In the genomic region with DNA sequence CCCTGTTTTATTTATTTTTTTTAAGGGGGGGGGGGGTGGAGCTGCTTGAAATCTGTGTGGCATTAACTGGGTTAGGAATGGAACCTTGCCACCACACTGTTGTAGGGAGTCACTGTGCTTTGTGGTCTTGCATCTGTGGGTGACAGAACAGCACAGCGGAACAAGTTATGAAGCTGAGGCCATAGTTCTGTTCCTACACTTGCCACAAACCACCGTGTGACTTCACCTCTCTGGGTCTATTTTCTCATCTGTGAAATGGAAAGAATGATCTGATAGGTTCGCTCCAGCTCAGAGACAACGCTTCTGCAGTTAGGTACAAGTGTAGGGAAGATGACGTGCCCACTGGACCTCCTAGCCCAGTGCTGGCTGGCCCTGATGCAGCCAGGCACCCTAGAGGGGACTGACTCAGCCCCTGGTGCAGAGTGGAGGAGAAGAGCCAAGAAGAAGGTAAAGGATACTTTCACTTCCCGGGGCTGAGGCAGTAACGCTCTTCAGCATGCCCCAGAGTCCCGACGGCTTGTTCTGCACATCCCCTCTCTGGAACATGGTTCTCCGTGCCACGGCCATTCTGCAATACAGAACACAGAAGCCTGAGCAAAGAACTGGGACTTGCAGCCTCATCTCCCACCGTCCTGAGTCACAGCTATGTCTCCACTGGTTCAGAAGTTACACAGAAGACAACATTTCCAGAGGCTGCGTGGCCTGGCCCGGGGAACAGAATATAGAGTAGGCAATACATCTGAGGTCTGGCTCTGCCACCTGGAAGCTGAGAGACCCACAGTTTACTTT, we compare ENCODE assay signal across 38 mouse cellular contexts. TPM values are rescaled to one million over a fixed set of nuclear protein-coding genes. Genes with fewer than 3 reads are reported as not detected.
DNase-seq lines count a peak whose midpoint lies in the region; ATAC-seq and TF ChIP-seq lines count a peak whose summit lies in the region.
"Had no signal": no experiment of that assay in that cellular context is flagged by ENCODE, and none has a peak within 500 bp of the region (broad histone marks: within the 10 kb centered on the region; RNA-seq: fewer than 3 reads in every experiment).

No protein-coding gene starts in this region.

- peaks cover 15% of the 10 kb centered on the region for H3K36me3 ChIP-seq in spleen, adult 2 months (ENCODE audit: control insufficient read depth, insufficient read depth, low read length)

- peak in 1 of 2 experiments; percentile 28 for DNase-seq in spleen, adult 2 months (ENCODE audit: low read depth in 1 of 2, low spot score in 2 of 2)
- no peak for DNase-seq in spleen, postnatal 14 days (ENCODE audit: low spot score in 2 of 2)
- peak; percentile 32 to 67 for DNase-seq in natural killer cell, adult 2 months (ENCODE audit: low spot score in 2 of 2)
- no peak for DNase-seq in lung, adult 2 months
- no peak for DNase-seq in right cerebral cortex, postnatal 4 days
- no peak for DNase-seq in cerebellum, adult 9-10 months
- DNase-seq: adrenal gland, postnatal 25 days; cerebellum, adult 18-20 months; cerebellum, postnatal 14 days; forebrain, postnatal 0 days; gastrocnemius, postnatal 10 days; heart, postnatal 4 days; kidney, adult 18-20 months; kidney, postnatal 25 days; left cerebral cortex, postnatal 4 days; liver, embryonic 13.5 days; lung, adult 18-20 months; lung, postnatal 10 days; retina, postnatal 1 day; right cerebral cortex, postnatal 14 days; spleen, adult 18-20 months; thymus, postnatal 4 days had no signal

- peak overlapping the region; percentile 18; the same call in 1 of the 2 replicates for H3K27ac ChIP-seq in spleen, adult 2 months (ENCODE audit: insufficient read depth, low read length)
- H3K27ac ChIP-seq: embryonic facial prominence, embryonic 10.5 days; embryonic facial prominence, embryonic 15.5 days; forebrain, embryonic 12.5 days; hindbrain, embryonic 13.5 days; kidney, embryonic 15.5 days; limb, embryonic 15.5 days; liver, embryonic 13.5 days; midbrain, embryonic 10.5 days; midbrain, embryonic 15.5 days had no signal

- H3K27me3 ChIP-seq in spleen, adult 2 months (ENCODE audit: control insufficient read depth, insufficient read depth, low read length) = no peaks in the 10 kb centered on the region
- H3K27me3 ChIP-seq: embryonic facial prominence, embryonic 15.5 days; forebrain, embryonic 12.5 days; hindbrain, embryonic 13.5 days; kidney, embryonic 15.5 days; limb, embryonic 15.5 days; liver, embryonic 13.5 days; midbrain, embryonic 15.5 days; Patski had no signal

- no peak for TF ChIP-seq POLR2A in spleen, adult 2 months (IDR thresholded peaks at IDR 0.05; ENCODE audit: low read depth, low read length)
- TF ChIP-seq POLR2A in lung, adult 2 months (IDR thresholded peaks at IDR 0.05; ENCODE audit: borderline replicate concordance, extremely low read depth, low read depth, low read length) = no peak

- H3K4me3 ChIP-seq in spleen, adult 2 months (ENCODE audit: extremely low read depth, insufficient read depth, insufficient read length) = no peak overlapping the region
- H3K4me3 ChIP-seq in lung, adult 2 months (replicated peaks; ENCODE audit: extremely low read depth, low read depth, low read length) = no peak overlapping the region
- H3K4me3 ChIP-seq: embryonic facial prominence, embryonic 10.5 days; embryonic facial prominence, embryonic 15.5 days; forebrain, embryonic 12.5 days; hindbrain, embryonic 13.5 days; kidney, embryonic 15.5 days; limb, embryonic 15.5 days; liver, embryonic 13.5 days; midbrain, embryonic 10.5 days; midbrain, embryonic 15.5 days; myocyte had no signal

- TF ChIP-seq CTCF in spleen, adult 2 months (IDR thresholded peaks at IDR 0.05; ENCODE audit: extremely low read depth, insufficient read depth, insufficient read length, insufficient replicate concordance) = no peak
- no peak for TF ChIP-seq CTCF in lung, adult 2 months (IDR thresholded peaks at IDR 0.05; ENCODE audit: insufficient read depth, low read length)

- H3K4me1 ChIP-seq in spleen, adult 2 months (ENCODE audit: control insufficient read depth, insufficient read depth, insufficient read length) = peaks cover 3% of the 10 kb centered on the region; the same call in 1 of the 2 replicates
- H3K4me1 ChIP-seq in lung, adult 2 months (ENCODE audit: control insufficient read depth, insufficient read depth, low read length) = no peaks in the 10 kb centered on the region
- H3K4me1 ChIP-seq: embryonic facial prominence, embryonic 15.5 days; forebrain, embryonic 12.5 days; hindbrain, embryonic 13.5 days; kidney, embryonic 15.5 days; limb, embryonic 15.5 days; liver, embryonic 13.5 days; midbrain, embryonic 10.5 days; midbrain, embryonic 15.5 days had no signal

- peak; percentile 63 for ATAC-seq in activated CD4-positive, CD25-positive, alpha-beta regulatory T cell, adult 4 months
- ATAC-seq: forebrain, postnatal 0 days; midbrain, embryonic 15.5 days; Patski had no signal

- WGBS in spleen, adult 2 months = 87% methylated on average over 14 of the region's 14 CpGs
- WGBS in lung, adult 2 months = 91% methylated on average over 14 of the region's 14 CpGs

RNA-seq across cellular contexts. Expression of gene Gja5, which starts 22.2 kb away (rescaled TPM):
- polyA plus RNA-seq in spleen, adult 2 months (2012; rRNA removed) = 0.95 and 0.97 TPM in 2 replicates
- under 1 TPM; 0.12 to 0.13 TPM for polyA plus RNA-seq in activated CD4-positive, CD25-positive, alpha-beta regulatory T cell, adult 4 months (2017; shearing (Covaris generic))
- 37.5 and 42.5 TPM in 2 replicates for polyA plus RNA-seq in lung, adult 2 months (2012; rRNA removed)

RNA-seq across cellular contexts. Expression of gene Gpr89, which starts 22.9 kb away (rescaled TPM):
- polyA plus RNA-seq in spleen, adult 2 months (2012; rRNA removed) = 7.5 and 8.5 TPM in 2 replicates
- polyA plus RNA-seq in activated CD4-positive, CD25-positive, alpha-beta regulatory T cell, adult 4 months (2017; shearing (Covaris generic)) = 10 to 100 TPM; 23.7 to 26.9 TPM
- 8.7 and 15.1 TPM in 2 replicates for polyA plus RNA-seq in lung, adult 2 months (2012; rRNA removed)

RNA-seq across cellular contexts. Expression of gene Gja8, which starts 43.6 kb away (rescaled TPM):
- polyA plus RNA-seq in spleen, adult 2 months (2012; rRNA removed) = not detected in 2 replicates
- polyA plus RNA-seq in activated CD4-positive, CD25-positive, alpha-beta regulatory T cell, adult 4 months (2017; shearing (Covaris generic)) = under 1 TPM in 1 of 2 experiments, not detected in 1; 0.08 TPM
- not detected in 2 replicates for polyA plus RNA-seq in lung, adult 2 months (2012; rRNA removed)
- polyA plus RNA-seq: forebrain, embryonic 12.5 days; gonadal fat pad, adult 2 months; heart, embryonic 11.5 days; heart, embryonic 16.5 days; intestine, embryonic 14.5 days; limb, embryonic 15.5 days; liver, embryonic 13.5 days had no signal

RNA-seq across cellular contexts. Expression of gene Cd160, which starts 53.1 kb away (rescaled TPM):
- 3.2 and 3.8 TPM in 2 replicates for polyA plus RNA-seq in spleen, adult 2 months (2012; rRNA removed)
- polyA plus RNA-seq in activated CD4-positive, CD25-positive, alpha-beta regulatory T cell, adult 4 months (2017; shearing (Covaris generic)) = 10 to 100 TPM; 26.1 to 55.0 TPM
- 0.18 and 0.34 TPM in 2 replicates for polyA plus RNA-seq in lung, adult 2 months (2012; rRNA removed)

RNA-seq across cellular contexts. Expression of gene Pdzk1, which starts 53.2 kb away (rescaled TPM):
- polyA plus RNA-seq in spleen, adult 2 months (2012; rRNA removed) = 0.11 TPM in 1 of 2 replicates, not detected in the other
- polyA plus RNA-seq in activated CD4-positive, CD25-positive, alpha-beta regulatory T cell, adult 4 months (2017; shearing (Covaris generic)) = under 1 TPM in 1 of 2 experiments, not detected in 1; 0.89 TPM
- 0.06 and 0.14 TPM in 2 replicates for polyA plus RNA-seq in lung, adult 2 months (2012; rRNA removed)
- polyA plus RNA-seq: embryonic facial prominence, embryonic 15.5 days; forebrain, embryonic 12.5 days; hindbrain, embryonic 13.5 days; neural tube, embryonic 14.5 days had no signal

Comparison
In these comparisons a context has a peak if more than half of its experiments do, and no peak if none do; other contexts are left out.
1. DNase-seq: peak in natural killer cell, adult 2 months (2 of 2); none in spleen, postnatal 14 days (0 of 2), lung, adult 2 months (single experiment), right cerebral cortex, postnatal 4 days (single experiment) and cerebellum, adult 9-10 months (single experiment).
2. RNA of gene Gja5, which starts 22.2 kb away (polyA plus RNA-seq): 37.5 to 42.5 TPM in lung, adult 2 months; 0.95 to 0.97 TPM in spleen, adult 2 months and 0.12 to 0.13 TPM in activated CD4-positive, CD25-positive, alpha-beta regulatory T cell, adult 4 months; every median in the first group is over 10 times any median in the second.